ENCODE assay signal across 8 mouse cellular contexts in the genomic region with DNA sequence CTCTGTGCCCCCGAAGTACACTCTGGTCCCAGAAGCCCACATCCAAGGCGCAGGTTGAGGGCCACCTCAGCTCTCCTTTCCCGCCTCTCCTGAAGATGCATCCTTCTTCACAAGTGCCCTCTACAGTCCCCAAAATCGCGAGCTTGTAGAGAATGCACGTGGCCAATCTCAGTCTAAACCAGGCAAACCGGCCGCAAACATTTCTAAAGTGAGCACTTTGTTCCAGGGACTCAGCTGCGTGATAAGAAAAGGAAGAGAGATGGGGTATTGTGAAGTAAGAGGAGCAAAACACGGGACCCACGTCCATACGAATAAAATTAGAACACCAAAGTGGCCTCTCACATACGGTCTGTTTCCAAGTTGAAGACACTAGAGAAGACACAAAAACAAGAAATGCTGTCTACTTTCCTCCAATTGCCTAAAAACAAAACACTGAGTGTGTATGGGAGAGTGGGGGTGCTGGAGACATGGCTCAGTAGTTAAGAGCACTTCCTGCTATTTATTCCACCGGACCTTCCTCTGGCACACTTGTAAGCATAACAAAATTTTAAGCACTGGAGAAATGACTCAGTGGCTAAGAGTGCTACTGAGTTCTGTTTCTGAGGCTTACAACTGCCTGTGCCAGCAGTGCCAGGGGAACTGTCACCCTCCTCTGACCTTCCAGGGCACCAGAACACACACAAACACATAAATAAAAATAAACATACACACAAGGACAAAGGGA. TPM values are rescaled to one million over a fixed set of nuclear protein-coding genes. Genes with fewer than 3 reads are reported as not detected.
DNase-seq lines count a peak whose midpoint lies in the region; ATAC-seq and TF ChIP-seq lines count a peak whose summit lies in the region.

No protein-coding gene starts in this region.

- intact Hi-C loops in gastrocnemius, adult 2 months (cut with DNase I): no loop called here

- no peak for TF ChIP-seq RAD21 in CH12.LX (IDR thresholded peaks at IDR 0.05; ENCODE audit: low read depth, low read length)

- H3K9me3 ChIP-seq in CH12.LX (replicated peaks; ENCODE audit: low read length): no peaks in the 10 kb centered on the region
- no peaks in the 10 kb centered on the region for H3K9me3 ChIP-seq in hindbrain, embryonic 10.5 days

- in situ Hi-C loops in CH12.LX (cut with MboI; ENCODE audit: low pct_ligation_motif_present, low pct_unique_long_range_greater_than_20kb, low sequenced_read_pairs): no loop called here

- peak overlapping the region; percentile 80 for H3K4me3 ChIP-seq in gastrocnemius, adult 2 months
- H3K4me3 ChIP-seq in CH12.LX (replicated peaks in 1 of 3; ENCODE audit: low read depth in 2 of 3, low read length in 2 of 3, poor library complexity in 1 of 3): peak overlapping the region; percentile 82 to 87 (median 84)
- H3K4me3 ChIP-seq in hindbrain, embryonic 10.5 days: peak overlapping the region; percentile 91

- peaks cover 3 to 21% of the 10 kb centered on the region in 2 experiments; a peak in 3 of 4 replicates for H3K4me1 ChIP-seq in CH12.LX (ENCODE audit: control insufficient read depth in 1 of 2, insufficient read depth in 2 of 2)
- peaks cover 36% of the 10 kb centered on the region for H3K4me1 ChIP-seq in hindbrain, embryonic 10.5 days (replicated peaks)

- no peak for DNase-seq in gastrocnemius, adult 2 months
- DNase-seq in gastrocnemius, adult 18-20 months (ENCODE audit: low spot score): no peak
- no peak for DNase-seq in CH12.LX (ENCODE audit: extremely low read depth)
- DNase-seq in hindbrain, embryonic 10.5 days (ENCODE audit: low spot score): no peak
- DNase-seq in lung, postnatal 36 days: peak; percentile 16
- DNase-seq in layer of hippocampus, postnatal 14 days (ENCODE audit: low spot score in 2 of 2): no peak
- DNase-seq in spleen, postnatal 10 days (ENCODE audit: low spot score in 2 of 2): no peak

- peak; percentile 50; the same call in 1 of the 2 replicates for TF ChIP-seq EP300 in CH12.LX (IDR thresholded peaks at IDR 0.05; ENCODE audit: low read length)

- no peak for TF ChIP-seq CTCF in gastrocnemius, adult 2 months (IDR thresholded peaks at IDR 0.05)
- TF ChIP-seq CTCF in CH12.LX (conservative IDR thresholded peaks at IDR 0.05 in 1 of 2, IDR thresholded peaks at IDR 0.05 in 1 of 2; ENCODE audit: low read depth in 2 of 2, low read length in 2 of 2): no peak

- peak overlapping the region; percentile 94 for H3K4me2 ChIP-seq in CH12.LX (ENCODE audit: insufficient read depth, low read depth, poor library complexity, severe bottlenecking)

- TF ChIP-seq POLR2A in CH12.LX (IDR thresholded peaks at IDR 0.05; ENCODE audit: low read depth, low read length): peak; percentile 35; the same call in 1 of the 2 replicates

- 9% methylated on average over 14 of the region's 14 CpGs for WGBS in hindbrain, embryonic 10.5 days

- peak overlapping the region; percentile 87 for H3K27ac ChIP-seq in gastrocnemius, adult 2 months
- peak overlapping the region; percentile 27; the same call in 1 of the 2 replicates for H3K27ac ChIP-seq in CH12.LX (ENCODE audit: insufficient read depth, low read depth)
- H3K27ac ChIP-seq in hindbrain, embryonic 10.5 days: peak overlapping the region; percentile 93

- H3K9ac ChIP-seq in CH12.LX (ENCODE audit: insufficient read depth, low read depth): peak overlapping the region; percentile 64

- dilution Hi-C loops in CH12.LX (cut with MboI; ENCODE audit: extremely low pct_ligation_motif_present, extremely low pct_unique_long_range_greater_than_20kb, low sequenced_read_pairs): no loop called here

- no peak for ATAC-seq in frontal cortex, adult (ENCODE audit: low TSS enrichment)

- peaks cover 7 to 14% of the 10 kb centered on the region in 2 experiments for H3K36me3 ChIP-seq in CH12.LX (replicated peaks in 1 of 2; ENCODE audit: control insufficient read depth in 1 of 2, insufficient read depth in 1 of 2, low read length in 1 of 2)
- H3K36me3 ChIP-seq in hindbrain, embryonic 10.5 days: peaks cover 25% of the 10 kb centered on the region

- peaks cover 8% of the 10 kb centered on the region for H3K27me3 ChIP-seq in CH12.LX (replicated peaks)
- peaks cover 14% of the 10 kb centered on the region; the same call in 1 of the 2 replicates for H3K27me3 ChIP-seq in hindbrain, embryonic 10.5 days (ENCODE audit: insufficient read depth, poor library complexity, severe bottlenecking)

- no peaks in the 10 kb centered on the region; the same call in 1 of the 2 replicates for H3K79me2 ChIP-seq in CH12.LX (replicated peaks; ENCODE audit: control insufficient read depth, extremely low read depth, insufficient read depth, poor library complexity, severe bottlenecking)

TF ChIP-seq in CH12.LX, 34 proteins besides CTCF, POLR2A, EP300 and RAD21:
- peak; percentile 65; the same call in 1 of the 2 replicates for TF ChIP-seq MXI1 (IDR thresholded peaks at IDR 0.05; ENCODE audit: low read depth, low read length)
- TF ChIP-seq MYC (IDR thresholded peaks at IDR 0.05; ENCODE audit: low read depth, low read length): peak; percentile 60
- 0 out of 2 replicates have a peak, but pooled peaks have one; percentile 17 for TF ChIP-seq CHD2 (IDR thresholded peaks at IDR 0.05; ENCODE audit: low read length)
- 0 out of 2 replicates have a peak, but pooled peaks have one; percentile 21 for TF ChIP-seq JUND (conservative IDR thresholded peaks at IDR 0.05; ENCODE audit: low read depth, low read length)
- no peak for TF ChIP-seq UBTF (IDR thresholded peaks at IDR 0.05; ENCODE audit: low read depth, low read length)
- peak; percentile 54 for TF ChIP-seq BHLHE40 (IDR thresholded peaks at IDR 0.05; ENCODE audit: low read depth, low read length)
- TF ChIP-seq ELF1 (IDR thresholded peaks at IDR 0.05; ENCODE audit: low read depth, low read length): peak; percentile 65
- no peak for TF ChIP-seq HCFC1 (IDR thresholded peaks at IDR 0.05; ENCODE audit: low read depth, low read length)
- TF ChIP-seq SMC3 (IDR thresholded peaks at IDR 0.05; ENCODE audit: low read depth, low read length): no peak
- no peak for TF ChIP-seq RCOR1 (conservative IDR thresholded peaks at IDR 0.05; ENCODE audit: low read depth, low read length)
- TF ChIP-seq MAX (IDR thresholded peaks at IDR 0.05; ENCODE audit: low read length): peak; percentile 45; the same call in 1 of the 2 replicates
- TF ChIP-seq IRF4 (IDR thresholded peaks at IDR 0.05; ENCODE audit: low read depth, low read length): peak; percentile 66

RNA-seq across cellular contexts. Expression of gene Pcyox1, which starts 0.5 kb away (rescaled TPM):
- total RNA-seq in gastrocnemius, adult 2 months (2021): 10 to 100 TPM; 49.7 to 50.8 TPM
- 10 to 100 TPM; 50.6 to 54.0 TPM for total RNA-seq in gastrocnemius, adult 18-20 months (2021)
- total RNA-seq in CH12.LX (2012; rRNA removed) (12.8 and 14.1 TPM in 2 replicates), CH12.LX (2014; rRNA removed) (10.7 and 12.9 TPM in 2 replicates)
- polyA plus RNA-seq in CH12.LX (2012; ENCODE audit: insufficient read length, low read depth): 8.7 TPM in 2 replicates
- 87.1 and 99.4 TPM in 2 replicates for polyA plus RNA-seq in hindbrain, embryonic 10.5 days (2016; fragmentation: Nextera tagmentation; extraction: Ambion mirVana)
- total RNA-seq in layer of hippocampus, postnatal 14 days (2021): 100 to 1,000 TPM; 113 to 130 TPM

RNA-seq across cellular contexts. Expression of gene Tia1, which starts 6.6 kb away (rescaled TPM):
- 10 to 100 TPM; 20.7 to 22.7 TPM for total RNA-seq in gastrocnemius, adult 2 months (2021)
- total RNA-seq in gastrocnemius, adult 18-20 months (2021): 10 to 100 TPM; 19.2 to 20.9 TPM
- total RNA-seq in CH12.LX (2012; rRNA removed) (31.8 and 36.8 TPM in 2 replicates), CH12.LX (2014; rRNA removed) (41.4 and 49.1 TPM in 2 replicates)
- polyA plus RNA-seq in CH12.LX (2012; ENCODE audit: insufficient read length, low read depth): 34.0 and 36.1 TPM in 2 replicates
- 209 and 212 TPM in 2 replicates for polyA plus RNA-seq in hindbrain, embryonic 10.5 days (2016; fragmentation: Nextera tagmentation; extraction: Ambion mirVana)
- 100 to 1,000 TPM; 135 to 147 TPM for total RNA-seq in layer of hippocampus, postnatal 14 days (2021)

RNA-seq across cellular contexts. Expression of gene Snrpg, which starts 26.3 kb away (rescaled TPM):
- 10 to 100 TPM; 23.3 to 37.8 TPM for total RNA-seq in gastrocnemius, adult 2 months (2021)
- total RNA-seq in gastrocnemius, adult 18-20 months (2021): 10 to 100 TPM; 27.9 to 31.6 TPM
- 462 and 546 TPM in 2 replicates for total RNA-seq in CH12.LX (2012; rRNA removed)
- 137 and 146 TPM in 2 replicates for total RNA-seq in CH12.LX (2014; rRNA removed)
- polyA plus RNA-seq in CH12.LX (2012; ENCODE audit: insufficient read length, low read depth): 408 and 446 TPM in 2 replicates
- polyA plus RNA-seq in hindbrain, embryonic 10.5 days (2016; fragmentation: Nextera tagmentation; extraction: Ambion mirVana): 782 and 875 TPM in 2 replicates
- 10 to 100 TPM; 77.9 to 92.1 TPM for total RNA-seq in layer of hippocampus, postnatal 14 days (2021)

RNA-seq across cellular contexts. Expression of gene Gm44790, which starts 29.0 kb away (rescaled TPM):
- total RNA-seq in gastrocnemius, adult 2 months (2021): under 1 TPM in 1 of 2 experiments, not detected in 1; 0.53 TPM
- total RNA-seq in gastrocnemius, adult 18-20 months (2021): not detected
- not detected in 2 replicates for total RNA-seq in CH12.LX (2012; rRNA removed)
- total RNA-seq in CH12.LX (2014; rRNA removed): not detected in 2 replicates
- not detected in 2 replicates for polyA plus RNA-seq in CH12.LX (2012; ENCODE audit: insufficient read length, low read depth)
- 1.8 TPM in 1 of 2 replicates, not detected in the other for polyA plus RNA-seq in hindbrain, embryonic 10.5 days (2016; fragmentation: Nextera tagmentation; extraction: Ambion mirVana)
- total RNA-seq in layer of hippocampus, postnatal 14 days (2021): under 1 TPM in 1 of 2 experiments, not detected in 1; 0.90 TPM

RNA-seq across cellular contexts. Expression of gene Fam136a, which starts 32.0 kb away (rescaled TPM):
- 10 to 100 TPM; 11.7 to 17.6 TPM for total RNA-seq in gastrocnemius, adult 2 months (2021)
- total RNA-seq in gastrocnemius, adult 18-20 months (2021): 10 to 100 TPM; 11.3 to 12.6 TPM
- total RNA-seq in CH12.LX (2012; rRNA removed): 152 and 200 TPM in 2 replicates
- total RNA-seq in CH12.LX (2014; rRNA removed): 339 and 378 TPM in 2 replicates
- 160 and 179 TPM in 2 replicates for polyA plus RNA-seq in CH12.LX (2012; ENCODE audit: insufficient read length, low read depth)
- 150 and 167 TPM in 2 replicates for polyA plus RNA-seq in hindbrain, embryonic 10.5 days (2016; fragmentation: Nextera tagmentation; extraction: Ambion mirVana)
- 10 to 100 TPM; 31.3 to 35.0 TPM for total RNA-seq in layer of hippocampus, postnatal 14 days (2021)

Comparison
In these comparisons a context has a peak if more than half of its experiments do, and no peak if none do; other contexts are left out.
1. H3K27ac ChIP-seq: peak in every context shown above with its lines; median percentile 93 in hindbrain, embryonic 10.5 days; 87 in gastrocnemius, adult 2 months; 27 in CH12.LX.